Mouse (Mus musculus) heart, postnatal 4 days (tissue): ENCODE measurements around the gene Zkscan2. TPM values are rescaled to one million over a fixed set of nuclear protein-coding genes. Genes with fewer than 3 reads are reported as not detected.

ENCODE experiments used
- DNase-seq: peaks from one replicate; pipeline ENCODE4 v3.0.0; 2021
- total RNA-seq, 2 experiments: library from RNA; stranded (reverse); gene quantifications; 2 replicates each; pipeline ENCODE4 v1.2.3; 2021

Gene Zkscan2
- 1 to 10 TPM; 1.3 to 1.5 TPM for total RNA-seq

DNA sequence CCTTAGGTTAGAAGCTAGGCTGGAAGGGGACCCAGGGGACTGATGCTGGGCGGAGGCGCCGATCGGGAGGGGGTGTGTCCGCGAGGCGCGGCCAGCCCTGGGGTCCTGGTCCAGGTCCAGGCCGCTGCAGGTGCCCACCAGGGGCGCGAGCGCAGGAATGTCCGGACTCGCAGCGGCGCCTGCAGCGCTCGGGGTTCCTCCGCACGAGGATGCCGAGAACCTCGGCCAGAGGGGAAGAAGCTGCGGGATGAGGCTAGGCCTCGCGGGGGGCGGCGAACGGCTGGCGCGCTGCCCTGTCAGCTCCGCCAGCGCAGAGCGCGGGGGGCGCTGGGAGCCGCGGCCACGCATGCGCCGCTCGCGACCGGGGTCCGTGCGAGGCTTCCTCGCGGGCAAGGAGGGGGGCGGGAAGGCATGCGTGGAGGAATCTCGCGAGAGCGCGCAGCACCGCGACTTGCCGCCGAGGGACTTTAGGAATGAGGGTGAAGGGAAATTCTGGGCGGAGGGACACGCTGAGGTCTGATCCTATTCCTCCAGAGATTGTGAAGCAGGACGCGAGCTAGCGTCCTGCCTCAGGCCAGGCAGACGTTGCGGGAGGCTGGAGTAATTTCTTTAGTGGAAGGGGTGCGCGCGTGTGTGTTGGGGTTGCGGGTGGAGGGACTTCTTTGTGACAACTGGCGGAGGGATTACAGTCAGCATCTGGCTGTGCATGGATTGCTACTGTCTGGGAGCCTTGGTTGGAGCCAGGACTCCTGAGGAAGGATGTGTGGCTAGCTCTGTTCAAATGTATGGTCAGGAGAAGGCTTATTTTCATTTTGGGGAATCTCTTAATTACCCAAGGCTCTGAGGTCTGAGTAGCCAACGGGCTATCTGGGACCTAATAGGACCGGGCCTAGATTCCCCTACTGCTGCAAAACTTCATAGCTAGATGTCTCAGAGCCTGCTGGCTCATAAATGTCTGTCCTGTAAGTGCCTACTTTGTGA lies at the start of gene Zkscan2:
Gene Zkscan2, minus strand, starts transcription at position 211 of the 981 bp plus-strand sequence.
- peak; percentile 82 for DNase-seq

DNA sequence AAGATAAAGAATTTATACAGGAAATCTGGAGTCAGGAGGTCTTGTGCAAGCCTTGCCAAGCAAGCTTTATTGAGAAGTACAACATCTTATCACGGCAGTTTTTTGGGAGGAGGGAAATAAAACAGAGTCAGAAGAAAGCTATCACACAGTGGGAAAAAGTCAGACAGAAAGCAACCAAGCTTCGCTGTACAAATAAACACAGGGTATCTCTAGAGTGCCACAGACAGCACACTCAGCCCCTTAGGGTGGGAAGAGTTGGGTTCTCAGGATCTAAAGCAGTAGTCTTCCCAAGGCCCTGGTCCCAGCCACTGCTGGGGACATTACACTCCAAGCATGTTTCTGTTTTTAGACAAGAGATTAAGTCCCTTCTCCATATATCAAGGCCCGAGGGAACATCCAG lies 28.9 kb upstream of the Zkscan2 start:
- DNase-seq: no peak

DNA sequence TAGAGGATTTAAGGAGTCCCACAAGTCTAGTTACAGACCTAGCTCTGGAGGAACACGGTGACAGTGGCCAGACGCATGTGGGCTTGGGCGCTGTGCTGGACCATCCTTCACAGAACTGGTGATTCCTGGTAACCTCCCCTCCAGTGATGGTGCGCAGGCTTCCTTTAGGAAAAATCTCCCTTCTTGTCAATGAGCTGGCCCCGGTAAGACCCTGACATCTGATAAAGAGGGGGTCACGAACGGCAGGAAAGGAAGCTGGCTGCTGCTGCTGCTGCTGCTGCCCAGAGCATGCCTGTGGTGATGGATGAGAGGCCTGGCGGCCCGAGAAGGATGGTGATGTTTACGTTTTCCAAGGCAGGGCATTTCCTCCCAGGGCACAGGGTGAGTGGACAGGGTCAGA lies 25.5 kb upstream of the Zkscan2 start:
- no peak for DNase-seq

DNA sequence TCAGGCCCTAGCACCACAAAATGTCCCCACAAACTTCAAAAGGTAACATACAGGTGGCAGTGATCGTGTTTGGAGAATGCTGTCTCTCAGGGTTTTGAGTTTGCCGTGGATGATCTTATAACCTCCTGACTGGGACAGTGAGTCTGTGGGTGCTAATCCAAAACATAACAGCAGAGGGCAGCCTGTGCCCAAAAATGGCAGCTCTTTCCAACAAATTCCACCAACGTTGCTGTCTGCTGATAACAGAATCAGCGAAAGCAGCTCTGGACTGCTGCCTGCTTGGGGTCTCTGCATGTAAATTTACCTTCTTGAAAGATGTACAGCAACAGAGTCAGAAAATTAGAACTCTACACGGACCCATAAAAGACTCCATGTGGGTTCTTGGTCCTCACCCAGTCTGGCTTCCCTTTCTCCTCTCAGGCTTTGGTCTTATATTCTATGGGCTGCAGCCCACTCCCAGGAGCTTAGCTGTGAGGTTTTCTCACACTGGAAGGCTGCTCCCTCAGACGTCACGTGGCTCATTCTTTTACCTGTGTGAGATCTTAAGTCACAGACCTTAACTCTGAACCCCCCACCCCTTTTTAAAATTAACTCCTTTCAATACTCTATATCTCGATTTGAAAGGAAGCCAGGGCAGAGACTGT lies 24.1 kb upstream of the Zkscan2 start:
- DNase-seq: peak; percentile 77

DNA sequence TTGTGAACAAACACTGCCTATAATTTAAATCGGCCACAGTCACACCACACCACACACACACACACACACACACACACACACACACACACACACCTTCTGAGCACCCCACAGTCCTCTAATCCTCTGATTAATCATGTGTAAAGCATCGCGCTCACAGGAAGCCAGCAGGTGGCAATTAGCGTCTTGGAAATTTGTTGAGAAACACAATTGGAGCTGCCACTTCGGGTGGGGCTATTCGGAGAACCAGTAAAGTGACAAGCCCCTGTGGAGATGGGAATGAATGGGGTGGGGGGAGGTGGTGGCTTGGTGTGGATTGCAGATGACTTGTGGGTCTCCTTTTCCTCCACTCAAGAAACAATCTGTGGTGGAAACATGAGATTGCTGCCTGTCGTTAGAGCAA lies 7.7 kb upstream of the Zkscan2 start:
- no peak for DNase-seq

DNA sequence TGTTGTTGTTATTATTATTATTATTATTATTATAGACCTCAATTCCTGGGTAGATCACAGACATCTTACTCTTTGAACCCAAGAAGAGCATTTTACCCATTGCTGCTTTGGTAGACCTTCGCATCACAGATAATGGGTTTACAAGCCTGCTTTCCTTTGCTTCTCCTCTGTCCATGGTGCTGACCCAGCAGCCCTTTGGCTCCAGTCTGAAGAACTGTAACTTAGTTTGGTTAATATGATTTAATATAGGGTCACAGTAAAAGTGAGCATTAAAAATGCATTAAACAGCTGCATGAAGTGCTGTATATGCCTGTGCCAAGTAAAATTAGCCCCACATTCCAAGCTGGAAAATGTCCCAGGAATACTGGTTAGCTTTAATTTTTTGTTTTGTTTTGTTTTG lies 3.1 kb upstream of the Zkscan2 start:
- DNase-seq: peak; percentile 77

GRCm38 (mm10) chr7:123499481-123500238 lies 589 bp downstream of the Zkscan2 start:
- no peak for DNase-seq

GRCm38 (mm10) chr7:123487703-123488102 lies 12.5 kb downstream of the Zkscan2 start:
- DNase-seq: no peak

DNA sequence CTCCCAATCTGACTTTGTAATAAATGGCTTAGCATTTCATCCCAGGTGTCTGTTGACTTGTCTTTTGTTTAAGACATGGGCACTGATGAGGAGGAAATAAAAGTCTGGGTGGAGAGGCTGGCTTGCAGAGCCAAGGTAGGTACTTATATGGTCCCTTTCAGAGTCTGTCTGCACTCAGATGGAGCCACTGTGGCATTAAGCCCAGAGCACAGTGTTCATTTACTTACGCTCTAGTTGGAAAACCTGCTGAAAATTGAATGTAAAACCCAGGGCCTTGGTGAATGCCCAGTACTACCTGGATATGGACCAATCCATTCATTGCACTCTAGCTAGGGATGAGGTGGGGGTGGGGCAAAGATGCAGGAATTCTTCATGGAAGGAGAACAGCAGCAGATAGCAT lies 32.3 kb downstream of the Zkscan2 start:
- no peak for DNase-seq

- peak; percentile 84 for DNase-seq
Observed at GRCm38 (mm10) chr7:123465692-123466387, 34.4 kb downstream of the Zkscan2 start.

DNA sequence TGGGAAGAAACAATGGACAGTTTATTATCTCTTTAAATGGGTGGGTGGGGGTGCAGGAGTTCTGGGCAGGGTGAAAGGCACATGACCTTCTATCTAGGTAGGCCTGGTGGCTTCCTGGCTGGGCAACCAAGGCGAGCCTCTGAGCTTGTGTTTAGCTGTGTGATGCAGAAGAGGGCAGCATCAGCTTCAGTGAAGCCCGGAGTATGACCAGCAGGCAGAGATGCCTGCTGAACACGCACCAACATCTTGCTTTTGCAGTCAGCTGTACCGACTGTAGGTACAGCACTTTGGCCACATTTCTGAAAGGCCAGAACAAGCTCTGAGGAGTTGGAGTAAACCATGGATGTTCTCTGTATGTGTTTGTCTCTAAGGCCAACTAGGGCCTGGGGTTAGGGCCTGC lies 36.7 kb downstream of the Zkscan2 start:
- no peak for DNase-seq

DNA sequence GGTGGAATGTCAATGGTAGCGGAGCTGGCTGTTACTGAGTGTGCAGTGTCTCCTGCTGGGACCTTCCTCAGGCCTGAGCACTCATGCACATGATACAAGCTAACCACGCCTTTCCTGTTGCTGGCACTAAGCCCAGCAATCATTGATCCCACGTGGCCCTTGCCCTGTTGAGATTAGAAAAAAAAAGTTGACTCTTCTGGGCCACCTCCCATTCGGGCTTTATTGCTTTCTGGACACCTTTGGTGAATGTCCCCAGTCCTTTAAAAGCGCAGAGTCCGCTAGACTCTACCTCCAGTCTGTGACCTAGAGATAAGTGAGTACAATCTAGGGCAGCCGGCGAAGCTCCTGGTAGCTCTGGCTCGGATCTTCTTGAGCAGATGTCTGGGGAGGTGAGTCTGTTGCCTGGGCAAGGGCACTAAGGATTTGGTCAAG lies 38.2 kb downstream of the Zkscan2 start, which contains the start of gene Aqp8:
Gene Aqp8, plus strand, starts transcription at position 222 of the 432 bp plus-strand sequence.
- peak; percentile 75 for DNase-seq

DNA sequence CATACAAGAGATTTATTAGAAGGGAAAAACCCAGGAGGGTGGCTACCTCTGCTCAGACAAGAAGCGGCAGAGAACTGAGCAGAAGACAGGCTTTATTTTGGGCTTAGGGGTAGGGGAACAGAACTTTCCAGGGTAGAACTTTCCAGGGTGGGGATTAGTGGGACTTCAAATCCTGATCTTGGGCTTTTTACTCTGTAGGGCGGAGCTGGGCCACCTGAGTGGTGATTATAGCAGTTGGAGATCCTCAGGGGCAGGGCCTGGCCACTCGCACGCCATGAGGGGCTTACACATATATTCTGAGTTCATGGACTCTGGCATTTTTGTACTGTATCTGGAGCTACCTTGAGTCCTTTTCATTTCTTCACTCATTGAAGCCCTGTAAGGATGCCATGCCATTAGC lies 38.9 kb downstream of the Zkscan2 start:
- no peak for DNase-seq

- no peak for DNase-seq
Observed at GRCm38 (mm10) chr7:123459247-123459646, 41.0 kb downstream of the Zkscan2 start.

GRCm38 (mm10) chr7:123458309-123458708 lies 41.9 kb downstream of the Zkscan2 start:
- DNase-seq: no peak

GRCm38 (mm10) chr7:123455088-123455487 lies 45.2 kb downstream of the Zkscan2 start:
- no peak for DNase-seq

- DNase-seq: no peak
Observed at GRCm38 (mm10) chr7:123453066-123453465, 47.2 kb downstream of the Zkscan2 start.

DNA sequence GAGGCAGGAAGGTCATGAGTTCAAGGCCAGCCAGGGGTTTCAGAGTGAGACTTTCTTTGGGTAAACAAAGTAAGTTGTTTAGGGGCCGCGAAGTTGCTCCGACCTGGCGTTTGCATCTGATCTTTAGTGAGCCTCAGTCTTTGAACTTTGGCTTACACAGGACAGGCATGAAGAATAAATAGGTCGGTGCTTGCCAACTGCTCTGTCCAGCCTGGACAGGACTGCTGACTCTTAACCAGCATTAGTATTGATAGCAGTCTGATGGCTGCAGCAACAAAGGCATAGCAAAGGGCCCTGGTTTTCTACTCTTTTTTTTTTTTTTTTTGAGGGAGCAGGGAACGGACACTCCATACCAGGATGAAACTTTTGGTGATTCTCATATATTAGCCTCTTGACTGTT lies 47.7 kb downstream of the Zkscan2 start:
- no peak for DNase-seq

- no peak for DNase-seq
Observed at GRCm38 (mm10) chr7:123450515-123450914, 49.7 kb downstream of the Zkscan2 start.

DNA sequence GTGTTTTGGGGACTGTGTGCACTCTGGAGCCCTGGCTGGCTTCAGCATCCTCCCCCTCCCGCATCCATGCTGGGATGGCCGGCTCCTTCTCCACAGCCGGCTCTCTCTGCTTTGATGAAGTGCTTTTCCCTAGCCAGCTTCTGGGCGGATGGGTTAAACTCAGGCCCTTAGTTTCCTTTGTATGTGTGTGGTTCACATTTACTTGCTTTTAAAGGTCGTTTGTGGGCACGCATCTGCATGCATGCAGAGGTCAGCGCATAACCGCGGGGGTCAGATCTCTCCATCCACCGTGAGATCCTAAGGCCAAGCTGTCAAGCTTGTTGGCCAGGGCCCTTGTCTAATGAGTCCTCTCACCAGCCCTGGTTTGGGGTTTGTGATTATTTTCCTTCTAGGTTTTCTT lies 50.6 kb downstream of the Zkscan2 start:
- no peak for DNase-seq

GRCm38 (mm10) chr7:123448794-123449193 lies 51.5 kb downstream of the Zkscan2 start:
- DNase-seq: no peak

DNA sequence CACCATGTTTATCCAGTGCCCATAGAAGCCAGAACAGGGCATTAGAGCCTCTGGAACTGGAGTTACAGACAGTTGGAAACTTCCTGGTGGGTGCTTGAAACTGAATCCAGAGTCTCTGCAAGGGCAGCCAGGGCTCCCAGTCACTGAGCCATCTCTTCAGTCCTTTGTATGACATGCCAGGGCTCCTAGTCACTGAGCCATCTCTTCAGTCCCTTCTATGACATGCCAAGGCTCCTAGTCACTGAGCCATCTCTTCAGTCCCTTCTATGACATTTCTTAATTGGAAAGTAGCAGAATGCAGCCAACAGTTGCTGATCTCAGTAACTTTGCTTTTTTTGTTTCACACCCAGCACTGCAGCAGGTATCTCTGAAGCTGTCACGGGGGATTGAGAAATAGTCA lies 58.2 kb downstream of the Zkscan2 start:
- DNase-seq: no peak
